Mouse (Mus musculus): ENCODE data around the gene Mical3.

- no peak for TF ChIP-seq CTCF (IDR thresholded peaks at IDR 0.05; ENCODE audit: low read depth)
- no peak for TF ChIP-seq EP300 (IDR thresholded peaks at IDR 0.05; ENCODE audit: low read depth)
These were observed 176.6 kb downstream of the Mical3 start for GRCm38 (mm10) chr6:120954241-120954640.

All from heart, postnatal 0 days (tissue).